Mouse (Mus musculus): Measurements from ENCODE around the gene Ttc36. TPM values are rescaled to one million over a fixed set of nuclear protein-coding genes. Genes with fewer than 3 reads are reported as not detected.
A peak's percentile ranks its signal among the peaks of the same experiment; 100 is the strongest.
"Not testable (repeated sequence)": the region's sequence is repeated elsewhere in the genome, so short reads cannot be mapped to it uniquely, and the experiment has no call there.

The Ttc36 gene
- polyA plus RNA-seq, 1 experiment, result not detected

GRCm38 (mm10) chr9:44771376-44771775, 31.5 kb downstream of the Ttc36 start:
- H3K4me3 ChIP-seq (ENCODE audit: low read depth, low read length), result no peak overlapping the region
- no peak overlapping the region for H3K9ac ChIP-seq (ENCODE audit: low read depth, poor library complexity, severe bottlenecking)
- peak overlapping the region; percentile 93 for H3K27ac ChIP-seq (ENCODE audit: insufficient read depth, low read length)
- peaks cover 16% of the 10 kb centered on the region for H3K36me3 ChIP-seq (ENCODE audit: control insufficient read depth, insufficient read depth, low read length, poor library complexity, severe bottlenecking)
- no peaks in the 10 kb centered on the region for H3K9me3 ChIP-seq (replicated peaks; ENCODE audit: control insufficient read depth, insufficient read depth, low read length, poor library complexity, severe bottlenecking)
- peak; percentile 16 for TF ChIP-seq CTCF (IDR thresholded peaks at IDR 0.05; ENCODE audit: low read depth, low read length)
- TF ChIP-seq EP300 (IDR thresholded peaks at IDR 0.05; ENCODE audit: insufficient read depth, low read depth, low read length), result no peak
- no peaks in the 10 kb centered on the region for H3K4me1 ChIP-seq (ENCODE audit: control insufficient read depth, insufficient read depth, low read length)
- no peaks in the 10 kb centered on the region for H3K27me3 ChIP-seq (ENCODE audit: control insufficient read depth, insufficient read depth, low read length, poor library complexity, severe bottlenecking)

DNA sequence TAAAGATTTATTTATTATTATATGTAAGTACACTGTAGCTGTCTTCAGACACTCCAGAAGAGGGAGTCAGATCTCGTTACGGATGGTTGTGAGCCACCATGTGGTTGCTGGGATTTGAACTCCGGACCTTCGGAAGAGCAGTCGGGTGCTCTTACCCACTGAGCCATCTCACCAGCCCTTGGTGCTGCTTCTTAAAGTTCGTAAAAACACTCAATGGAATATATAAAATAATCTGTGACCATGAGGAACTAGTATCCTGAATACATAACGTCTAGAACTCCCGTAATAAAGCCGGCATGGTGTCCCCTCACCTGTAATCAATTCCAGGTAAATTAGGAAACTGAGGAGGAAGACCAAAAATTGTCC, 34.9 kb downstream of the Ttc36 start:
- not testable (repeated sequence) for H3K9me3 ChIP-seq (replicated peaks; ENCODE audit: control insufficient read depth, insufficient read depth, low read length, poor library complexity, severe bottlenecking); H3K4me1 ChIP-seq (ENCODE audit: control insufficient read depth, insufficient read depth, low read length); H3K27me3 ChIP-seq (ENCODE audit: control insufficient read depth, insufficient read depth, low read length, poor library complexity, severe bottlenecking); H3K36me3 ChIP-seq (ENCODE audit: control insufficient read depth, insufficient read depth, low read length, poor library complexity, severe bottlenecking)
- H3K9ac ChIP-seq (ENCODE audit: low read depth, poor library complexity, severe bottlenecking), result peak overlapping the region; percentile 97
- peak overlapping the region; percentile 77 for H3K27ac ChIP-seq (ENCODE audit: insufficient read depth, low read length)
- H3K4me3 ChIP-seq (ENCODE audit: low read depth, low read length), result peak overlapping the region; percentile 67

- no peak for TF ChIP-seq EP300 (IDR thresholded peaks at IDR 0.05; ENCODE audit: insufficient read depth, low read depth, low read length)
- peak; percentile 34 for TF ChIP-seq POLR2A (IDR thresholded peaks at IDR 0.05; ENCODE audit: insufficient read depth, low read length)
- Histone ChIP-seq H3K4me3 (ENCODE audit: low read depth, low read length) (peak within 1 kb of the TSS; percentile 91), H3K4me1 (ENCODE audit: control insufficient read depth, insufficient read depth, low read length) (peaks cover 3% of the 10 kb centered on the region), H3K27ac (ENCODE audit: insufficient read depth, low read length) (peak within 1 kb of the TSS; percentile 81), H3K9ac (ENCODE audit: low read depth, poor library complexity, severe bottlenecking) (peak within 1 kb of the TSS; percentile 97), H3K27me3 (ENCODE audit: control insufficient read depth, insufficient read depth, low read length, poor library complexity, severe bottlenecking) (no peaks in the 10 kb centered on the region), H3K9me3 (replicated peaks; ENCODE audit: control insufficient read depth, insufficient read depth, low read length, poor library complexity, severe bottlenecking) (no peaks in the 10 kb centered on the region), H3K36me3 (ENCODE audit: control insufficient read depth, insufficient read depth, low read length, poor library complexity, severe bottlenecking) (no peaks in the 10 kb centered on the region; the same call in 1 of the 2 replicates)
These were observed 35.5 kb downstream of the Ttc36 start, which contains the start of the genes Arcn1 and Ift46 for GRCm38 (mm10) chr9:44767101-44768028. Arcn1 (minus strand) TSS chr9:44767845. Ift46 (plus strand) TSS chr9:44767908.

GRCm38 (mm10) chr9:44760873-44761272, 42.0 kb downstream of the Ttc36 start:
- Histone ChIP-seq H3K27ac (ENCODE audit: insufficient read depth, low read length) (no peak overlapping the region), H3K9me3 (replicated peaks; ENCODE audit: control insufficient read depth, insufficient read depth, low read length, poor library complexity, severe bottlenecking) (no peaks in the 10 kb centered on the region), H3K4me1 (ENCODE audit: control insufficient read depth, insufficient read depth, low read length) (peaks cover 4% of the 10 kb centered on the region), H3K4me3 (ENCODE audit: low read depth, low read length) (no peak overlapping the region), H3K27me3 (ENCODE audit: control insufficient read depth, insufficient read depth, low read length, poor library complexity, severe bottlenecking) (no peaks in the 10 kb centered on the region), H3K36me3 (ENCODE audit: control insufficient read depth, insufficient read depth, low read length, poor library complexity, severe bottlenecking) (peaks cover 43% of the 10 kb centered on the region), H3K9ac (ENCODE audit: low read depth, poor library complexity, severe bottlenecking) (no peak overlapping the region)
- TF ChIP-seq POLR2A (IDR thresholded peaks at IDR 0.05; ENCODE audit: insufficient read depth, low read length) (no peak), CTCF (IDR thresholded peaks at IDR 0.05; ENCODE audit: low read depth, low read length) (no peak), EP300 (IDR thresholded peaks at IDR 0.05; ENCODE audit: insufficient read depth, low read depth, low read length) (no peak)

Other genes starting within 250 kb of the Ttc36 start
- not detected in 2 replicates for gene Cxcr5, start 241.2 kb downstream of the Ttc36 start, polyA plus RNA-seq (2011; ENCODE audit: insufficient read depth, insufficient read length, low read depth, missing spikeins)
- gene Ddx6, start 198.2 kb downstream of the Ttc36 start, polyA plus RNA-seq (2011; ENCODE audit: insufficient read depth, insufficient read length, low read depth, missing spikeins), result 165 and 176 TPM in 2 replicates
- not detected in 2 replicates for gene Treh, start 129.8 kb downstream of the Ttc36 start, polyA plus RNA-seq (2011; ENCODE audit: insufficient read depth, insufficient read length, low read depth, missing spikeins)
- gene Phldb1, start 67.9 kb downstream of the Ttc36 start, polyA plus RNA-seq (2011; ENCODE audit: insufficient read depth, insufficient read length, low read depth, missing spikeins), result 19.0 and 22.3 TPM in 2 replicates
- 259 and 291 TPM in 2 replicates for gene Arcn1, start 35.2 kb downstream of the Ttc36 start, polyA plus RNA-seq (2011; ENCODE audit: insufficient read depth, insufficient read length, low read depth, missing spikeins)
- gene Ift46, start 35.2 kb downstream of the Ttc36 start, polyA plus RNA-seq (2011; ENCODE audit: insufficient read depth, insufficient read length, low read depth, missing spikeins), result 329 and 336 TPM in 2 replicates
- 1.5 and 2.0 TPM in 2 replicates for gene Tmem25, start 3.8 kb downstream of the Ttc36 start, polyA plus RNA-seq (2011; ENCODE audit: insufficient read depth, insufficient read length, low read depth, missing spikeins)
- gene Kmt2a, start 78.2 kb upstream of the Ttc36 start, polyA plus RNA-seq (2011; ENCODE audit: insufficient read depth, insufficient read length, low read depth, missing spikeins), result 59.5 and 71.4 TPM in 2 replicates
- 166 and 170 TPM in 2 replicates for gene Atp5l, start 117.7 kb upstream of the Ttc36 start, polyA plus RNA-seq (2011; ENCODE audit: insufficient read depth, insufficient read length, low read depth, missing spikeins)
- gene Ube4a, start 162.5 kb upstream of the Ttc36 start, polyA plus RNA-seq (2011; ENCODE audit: insufficient read depth, insufficient read length, low read depth, missing spikeins), result 37.4 and 45.9 TPM in 2 replicates
- gene Cd3g, start 177.4 kb upstream of the Ttc36 start, polyA plus RNA-seq (2011; ENCODE audit: insufficient read depth, insufficient read length, low read depth, missing spikeins), result not detected in 2 replicates
- not detected in 2 replicates for gene Cd3d, start 178.7 kb upstream of the Ttc36 start, polyA plus RNA-seq (2011; ENCODE audit: insufficient read depth, insufficient read length, low read depth, missing spikeins)
- gene Cd3e, start 206.6 kb upstream of the Ttc36 start, polyA plus RNA-seq (2011; ENCODE audit: insufficient read depth, insufficient read length, low read depth, missing spikeins), result not detected in 2 replicates
- gene Mpzl2, start 236.7 kb upstream of the Ttc36 start, polyA plus RNA-seq (2011; ENCODE audit: insufficient read depth, insufficient read length, low read depth, missing spikeins), result 58.9 and 64.3 TPM in 2 replicates

Data from ES-Bruce4 (cell line).